Mouse (Mus musculus) CD8-positive naive resting alpha-beta T cell, adult 2 months (primary cell): Measurements from ENCODE around the gene Cct7.

Experiments used
- DNase-seq, 2 experiments: peaks; one replicate each; pipeline ENCODE4 v3.0.0; 2022; ENCODE audit warnings: low read depth in 2 of 2, low spot score in 2 of 2

The Cct7 gene

GRCm38 (mm10) chr6:85500416-85500815 lies 49.1 kb downstream of the Cct7 start:
- DNase-seq: no peak

GRCm38 (mm10) chr6:85501571-85502102 lies 50.3 kb downstream of the Cct7 start:
- DNase-seq: no peak

- DNase-seq: no peak
Observed at GRCm38 (mm10) chr6:85502103-85502910, 51.0 kb downstream of the Cct7 start.

GRCm38 (mm10) chr6:85502911-85503250 lies 51.6 kb downstream of the Cct7 start, which contains the start of gene Fbxo41:
Gene Fbxo41 (minus strand): TSS chr6:85502994.
- no peak for DNase-seq

GRCm38 (mm10) chr6:85504908-85505307 lies 53.6 kb downstream of the Cct7 start:
- DNase-seq: no peak

- DNase-seq: no peak
Observed at GRCm38 (mm10) chr6:85508602-85509001, 57.3 kb downstream of the Cct7 start.

- no peak for DNase-seq
Observed at GRCm38 (mm10) chr6:85510476-85510875, 59.2 kb downstream of the Cct7 start.

- DNase-seq: no peak
Observed at GRCm38 (mm10) chr6:85511286-85512055, 60.2 kb downstream of the Cct7 start.

- DNase-seq: no peak
Observed at GRCm38 (mm10) chr6:85512056-85512440, 60.7 kb downstream of the Cct7 start.

GRCm38 (mm10) chr6:85512577-85513530 lies 61.5 kb downstream of the Cct7 start:
- DNase-seq: no peak

GRCm38 (mm10) chr6:85513531-85513910 lies 62.2 kb downstream of the Cct7 start, which contains the start of gene Egr4:
Gene Egr4 (minus strand): TSS chr6:85513589.
- no peak for DNase-seq

- DNase-seq: no peak
Observed at GRCm38 (mm10) chr6:85515941-85516340, 64.6 kb downstream of the Cct7 start.
